Mouse (Mus musculus): Measurements from ENCODE around the gene Kdm4b. TPM values are rescaled to one million over a fixed set of nuclear protein-coding genes. Genes with fewer than 3 reads are reported as not detected.

Gene Kdm4b
- polyA plus RNA-seq, 1 experiment from 2014 or later: 53.5 TPM

GRCm38 (mm10) chr17:56406878-56407277 is 81.0 kb downstream of the Kdm4b start:
- Histone ChIP-seq H3K4me1 (ENCODE audit: control insufficient read depth, insufficient read depth, low read depth, low read length) (peaks cover 29% of the 10 kb centered on the region), H3K4me2 (ENCODE audit: low read length) (no peak overlapping the region), H3K27me3 (replicated peaks; ENCODE audit: control insufficient read depth, insufficient read depth, low read length) (no peaks in the 10 kb centered on the region), H3K36me3 (ENCODE audit: control insufficient read depth, insufficient read depth, low read length) (peaks cover 25% of the 10 kb centered on the region), H3K9me3 (ENCODE audit: control insufficient read depth, low read length) (no peaks in the 10 kb centered on the region), H3K9ac (ENCODE audit: low read depth, low read length) (no peak overlapping the region), H3K4me3 (ENCODE audit: low read length) (no peak overlapping the region), H3K27ac (ENCODE audit: low read depth, low read length) (peak overlapping the region; percentile 74; the same call in 1 of the 2 replicates)
- no peak for ATAC-seq
- 40% methylated on average over 4 of the region's 4 CpGs for WGBS

DNA sequence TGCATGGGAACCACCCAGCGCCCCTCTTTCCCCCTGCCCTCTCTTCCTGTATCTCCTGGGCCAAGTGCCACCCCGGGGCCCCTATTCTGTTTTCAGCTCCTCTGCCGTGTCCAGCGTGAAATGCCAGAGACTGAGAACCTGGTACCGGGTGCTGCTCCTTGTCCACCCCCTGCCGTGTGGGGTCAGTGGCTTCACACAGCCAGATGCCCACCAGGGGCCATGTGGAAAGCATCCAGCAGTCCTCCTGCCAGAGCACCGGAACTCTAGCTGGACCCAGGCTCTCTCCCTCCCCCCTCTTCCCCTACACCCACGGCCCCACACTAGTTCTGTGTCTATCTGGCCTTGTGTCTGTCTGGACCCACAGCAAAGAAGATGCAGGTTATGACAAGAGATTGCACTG is 81.5 kb downstream of the Kdm4b start:
- ATAC-seq: peak; percentile 29
- Histone ChIP-seq H3K9ac (ENCODE audit: low read depth, low read length) (no peak overlapping the region), H3K27me3 (replicated peaks; ENCODE audit: control insufficient read depth, insufficient read depth, low read length) (no peaks in the 10 kb centered on the region), H3K4me3 (ENCODE audit: low read length) (no peak overlapping the region), H3K9me3 (ENCODE audit: control insufficient read depth, low read length) (no peaks in the 10 kb centered on the region), H3K36me3 (ENCODE audit: control insufficient read depth, insufficient read depth, low read length) (peaks cover 26% of the 10 kb centered on the region), H3K27ac (ENCODE audit: low read depth, low read length) (peak overlapping the region; percentile 74), H3K4me1 (ENCODE audit: control insufficient read depth, insufficient read depth, low read depth, low read length) (peaks cover 29% of the 10 kb centered on the region), H3K4me2 (ENCODE audit: low read length) (no peak overlapping the region)
- WGBS: 39% methylated on average over 8 of the region's 8 CpGs

- H3K9me3 ChIP-seq (ENCODE audit: control insufficient read depth, low read length): no peaks in the 10 kb centered on the region
- H3K4me1 ChIP-seq (ENCODE audit: control insufficient read depth, insufficient read depth, low read depth, low read length): peaks cover 29% of the 10 kb centered on the region
- no peak overlapping the region for H3K4me3 ChIP-seq (ENCODE audit: low read length)
- 31% methylated on average over 13 of the region's 13 CpGs for WGBS
- no peak; the same call in 1 of the 2 replicates for ATAC-seq
- H3K36me3 ChIP-seq (ENCODE audit: control insufficient read depth, insufficient read depth, low read length): peaks cover 33% of the 10 kb centered on the region
- H3K4me2 ChIP-seq (ENCODE audit: low read length): no peak overlapping the region
- peak overlapping the region; percentile 44 for H3K27ac ChIP-seq (ENCODE audit: low read depth, low read length)
- peak overlapping the region; percentile 45 for H3K9ac ChIP-seq (ENCODE audit: low read depth, low read length)
- no peaks in the 10 kb centered on the region for H3K27me3 ChIP-seq (replicated peaks; ENCODE audit: control insufficient read depth, insufficient read depth, low read length)
Observed at GRCm38 (mm10) chr17:56408965-56409625, 83.2 kb downstream of the Kdm4b start.

DNA sequence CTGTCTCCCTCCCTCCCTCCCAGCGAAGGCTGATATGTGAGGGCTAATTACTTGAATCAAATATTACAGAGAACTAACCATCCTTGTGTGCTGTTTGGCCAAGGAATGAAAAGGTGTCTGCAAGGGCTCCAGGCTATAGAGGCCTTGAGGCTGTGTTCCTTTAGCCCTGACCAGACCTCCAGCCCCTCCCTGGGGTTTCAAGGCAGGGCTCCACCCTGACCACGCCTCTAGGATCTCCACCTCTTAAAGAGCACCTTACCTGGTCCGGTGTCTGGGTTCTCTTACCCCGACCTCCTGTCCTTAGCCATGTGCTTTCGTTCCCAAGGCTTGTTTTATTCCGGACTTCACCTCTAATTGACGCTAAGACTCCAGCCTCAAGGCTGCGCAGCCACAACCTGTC is 83.9 kb downstream of the Kdm4b start:
- Histone ChIP-seq H3K36me3 (ENCODE audit: control insufficient read depth, insufficient read depth, low read length) (peaks cover 36% of the 10 kb centered on the region), H3K9ac (ENCODE audit: low read depth, low read length) (no peak overlapping the region), H3K9me3 (ENCODE audit: control insufficient read depth, low read length) (no peaks in the 10 kb centered on the region), H3K27me3 (replicated peaks; ENCODE audit: control insufficient read depth, insufficient read depth, low read length) (no peaks in the 10 kb centered on the region), H3K4me1 (ENCODE audit: control insufficient read depth, insufficient read depth, low read depth, low read length) (peaks cover 29% of the 10 kb centered on the region), H3K4me2 (ENCODE audit: low read length) (no peak overlapping the region), H3K27ac (ENCODE audit: low read depth, low read length) (peak overlapping the region; percentile 49; the same call in 1 of the 2 replicates), H3K4me3 (ENCODE audit: low read length) (no peak overlapping the region)
- WGBS: 34% methylated on average over 8 of the region's 8 CpGs
- peak; percentile 22; the same call in 1 of the 2 replicates for ATAC-seq

DNA sequence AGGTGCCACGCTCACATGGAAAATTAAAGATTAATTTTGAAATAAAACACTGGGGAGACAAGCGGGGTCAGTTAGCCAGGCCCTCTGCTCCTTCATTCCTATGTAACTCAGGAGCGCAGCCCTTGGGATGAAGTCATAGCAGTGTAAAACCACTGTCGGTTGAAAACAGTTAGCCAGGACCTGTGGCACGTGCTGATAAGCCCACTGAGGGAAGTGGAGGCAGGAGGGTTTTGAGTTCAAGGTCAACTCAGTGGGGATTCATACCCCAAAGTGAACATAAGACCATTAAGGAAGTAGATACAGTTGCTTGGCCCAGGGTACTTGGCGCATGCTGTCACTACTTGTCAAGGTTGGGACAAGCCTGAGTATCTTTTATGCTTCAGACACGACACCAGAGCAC is 85.6 kb downstream of the Kdm4b start:
- H3K27me3 ChIP-seq (replicated peaks; ENCODE audit: control insufficient read depth, insufficient read depth, low read length): no peaks in the 10 kb centered on the region
- 94% methylated on average over 7 of the region's 7 CpGs for WGBS
- H3K4me1 ChIP-seq (ENCODE audit: control insufficient read depth, insufficient read depth, low read depth, low read length): peaks cover 27% of the 10 kb centered on the region
- H3K9ac ChIP-seq (ENCODE audit: low read depth, low read length): no peak overlapping the region
- ATAC-seq: no peak
- H3K4me3 ChIP-seq (ENCODE audit: low read length): no peak overlapping the region
- H3K9me3 ChIP-seq (ENCODE audit: control insufficient read depth, low read length): no peaks in the 10 kb centered on the region
- H3K4me2 ChIP-seq (ENCODE audit: low read length): no peak overlapping the region
- peaks cover 53% of the 10 kb centered on the region for H3K36me3 ChIP-seq (ENCODE audit: control insufficient read depth, insufficient read depth, low read length)
- no peak overlapping the region for H3K27ac ChIP-seq (ENCODE audit: low read depth, low read length)

- H3K4me1 ChIP-seq (ENCODE audit: control insufficient read depth, insufficient read depth, low read depth, low read length): peaks cover 12% of the 10 kb centered on the region
- no peaks in the 10 kb centered on the region for H3K9me3 ChIP-seq (ENCODE audit: control insufficient read depth, low read length)
- H3K4me2 ChIP-seq (ENCODE audit: low read length): no peak overlapping the region
- no peak overlapping the region for H3K27ac ChIP-seq (ENCODE audit: low read depth, low read length)
- H3K4me3 ChIP-seq (ENCODE audit: low read length): no peak overlapping the region
- no peak overlapping the region for H3K9ac ChIP-seq (ENCODE audit: low read depth, low read length)
- no peak for ATAC-seq
- H3K27me3 ChIP-seq (replicated peaks; ENCODE audit: control insufficient read depth, insufficient read depth, low read length): no peaks in the 10 kb centered on the region
- H3K36me3 ChIP-seq (ENCODE audit: control insufficient read depth, insufficient read depth, low read length): peaks cover 68% of the 10 kb centered on the region
- WGBS: 79% methylated on average over 13 of the region's 13 CpGs
Observed at GRCm38 (mm10) chr17:56413113-56413512, 87.3 kb downstream of the Kdm4b start.

DNA sequence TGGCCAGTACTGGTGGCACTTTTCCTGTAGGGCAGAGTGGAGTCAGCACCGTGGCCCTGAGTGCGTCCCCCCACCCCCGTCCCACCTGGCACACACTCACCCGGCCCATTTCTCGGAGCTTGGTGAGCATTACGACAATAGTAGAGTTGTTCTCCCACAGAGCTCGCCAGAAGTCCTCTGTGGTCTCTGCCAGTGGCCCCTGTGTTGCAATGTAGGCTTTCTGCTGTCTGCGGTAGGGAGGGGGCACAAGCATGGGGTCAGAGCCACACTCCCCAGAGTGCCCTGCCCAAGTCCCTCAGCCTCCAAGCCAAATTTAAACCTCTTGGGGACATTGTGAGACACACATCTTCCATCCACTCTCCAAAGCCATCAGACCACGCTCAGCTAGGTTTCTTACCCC is 88.9 kb downstream of the Kdm4b start:
- Histone ChIP-seq H3K9me3 (ENCODE audit: control insufficient read depth, low read length) (no peaks in the 10 kb centered on the region), H3K4me3 (ENCODE audit: low read length) (no peak overlapping the region), H3K9ac (ENCODE audit: low read depth, low read length) (no peak overlapping the region), H3K4me1 (ENCODE audit: control insufficient read depth, insufficient read depth, low read depth, low read length) (peaks cover 3% of the 10 kb centered on the region), H3K4me2 (ENCODE audit: low read length) (no peak overlapping the region), H3K36me3 (ENCODE audit: control insufficient read depth, insufficient read depth, low read length) (peaks cover 83% of the 10 kb centered on the region), H3K27me3 (replicated peaks; ENCODE audit: control insufficient read depth, insufficient read depth, low read length) (no peaks in the 10 kb centered on the region), H3K27ac (ENCODE audit: low read depth, low read length) (no peak overlapping the region)
- WGBS: 88% methylated on average over 9 of the region's 9 CpGs
- no peak for ATAC-seq

- H3K27ac ChIP-seq (ENCODE audit: low read depth, low read length): no peak overlapping the region
- H3K27me3 ChIP-seq (replicated peaks; ENCODE audit: control insufficient read depth, insufficient read depth, low read length): no peaks in the 10 kb centered on the region
- no peaks in the 10 kb centered on the region for H3K4me1 ChIP-seq (ENCODE audit: control insufficient read depth, insufficient read depth, low read depth, low read length)
- no peak overlapping the region for H3K4me3 ChIP-seq (ENCODE audit: low read length)
- 0 out of 2 replicates have a peak, but pooled peaks have one; percentile 5 for ATAC-seq
- 64% methylated on average over 12 of the region's 12 CpGs for WGBS
- H3K4me2 ChIP-seq (ENCODE audit: low read length): no peak overlapping the region
- H3K36me3 ChIP-seq (ENCODE audit: control insufficient read depth, insufficient read depth, low read length): peaks cover 79% of the 10 kb centered on the region
- H3K9ac ChIP-seq (ENCODE audit: low read depth, low read length): no peak overlapping the region
- no peaks in the 10 kb centered on the region for H3K9me3 ChIP-seq (ENCODE audit: control insufficient read depth, low read length)
Observed at GRCm38 (mm10) chr17:56418304-56418703, 92.4 kb downstream of the Kdm4b start.

DNA sequence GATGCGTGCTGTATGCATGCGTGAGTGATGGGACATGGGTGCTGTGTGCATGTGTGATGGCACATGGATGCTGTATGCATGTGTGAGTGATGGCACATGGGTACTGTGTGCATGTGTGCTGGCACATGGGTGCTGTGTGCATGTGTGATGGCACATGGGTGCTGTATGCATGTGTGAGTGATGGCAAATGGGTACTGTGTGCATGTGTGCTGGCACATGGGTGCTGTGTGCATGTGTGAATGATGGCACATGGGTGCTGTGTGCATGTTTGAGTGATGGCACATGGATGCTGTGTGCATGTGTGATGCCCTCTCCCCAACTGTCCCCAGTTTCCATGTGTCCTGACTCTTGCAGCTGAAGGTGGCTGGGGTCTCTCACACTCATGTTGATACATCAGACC is 94.2 kb downstream of the Kdm4b start:
- no peaks in the 10 kb centered on the region for H3K9me3 ChIP-seq (ENCODE audit: control insufficient read depth, low read length)
- H3K27ac ChIP-seq (ENCODE audit: low read depth, low read length): no peak overlapping the region
- no peaks in the 10 kb centered on the region for H3K27me3 ChIP-seq (replicated peaks; ENCODE audit: control insufficient read depth, insufficient read depth, low read length)
- WGBS: 95% methylated on average over 2 of the region's 2 CpGs
- H3K4me1 ChIP-seq (ENCODE audit: control insufficient read depth, insufficient read depth, low read depth, low read length): no peaks in the 10 kb centered on the region; the same call in 1 of the 2 replicates
- no peak overlapping the region for H3K4me3 ChIP-seq (ENCODE audit: low read length)
- H3K36me3 ChIP-seq (ENCODE audit: control insufficient read depth, insufficient read depth, low read length): peaks cover 71% of the 10 kb centered on the region
- no peak for ATAC-seq
- no peak overlapping the region for H3K9ac ChIP-seq (ENCODE audit: low read depth, low read length)
- H3K4me2 ChIP-seq (ENCODE audit: low read length): no peak overlapping the region

Measured in hindbrain, embryonic 16.5 days (tissue).